Mouse (Mus musculus): ENCODE data around the gene Tsr1. TPM values are rescaled to one million over a fixed set of nuclear protein-coding genes. Genes with fewer than 3 reads are reported as not detected.

The Tsr1 gene
- total RNA-seq, 2 experiments from 2014 or later = 28.6 to 30.4 TPM

DNA sequence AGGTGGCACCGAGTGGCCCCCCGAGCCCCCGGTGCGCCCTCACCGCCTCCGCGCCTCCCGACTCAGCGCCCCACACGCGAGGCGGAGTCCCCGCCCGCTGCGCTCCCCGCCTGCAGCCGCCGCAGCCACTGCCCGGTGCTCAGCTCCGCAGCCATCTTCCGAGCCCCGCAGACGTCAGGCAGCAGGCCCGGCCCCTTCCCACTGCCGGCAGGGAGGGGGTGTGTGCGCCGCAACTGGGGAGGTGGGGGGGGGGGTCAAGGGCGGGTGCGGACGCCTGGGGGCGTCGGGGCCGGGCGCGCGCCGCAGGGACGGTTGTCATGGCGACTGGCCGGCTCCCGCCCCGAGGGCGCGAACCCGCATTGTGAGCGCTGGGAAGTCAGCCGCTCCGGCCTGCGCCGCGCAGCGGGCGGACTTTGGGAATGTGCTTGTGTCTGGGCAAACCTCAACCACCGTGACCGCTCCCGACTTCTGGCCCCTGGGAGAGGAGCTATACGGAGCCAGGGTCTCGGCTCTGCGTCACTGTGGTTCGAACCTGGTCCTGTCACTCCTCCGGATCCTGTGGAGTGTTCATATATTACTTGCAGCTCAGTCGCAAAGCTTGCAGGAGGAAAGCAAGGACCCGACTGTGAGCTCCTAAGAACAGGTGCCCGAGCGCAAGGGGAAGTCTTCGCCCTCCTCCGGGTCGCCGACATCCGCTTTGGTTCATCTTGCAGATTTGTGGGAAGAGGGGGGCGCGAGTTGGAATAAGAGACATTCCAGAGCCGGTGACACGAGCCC lies 782 bp upstream of the Tsr1 start, which contains the start of gene Sgsm2:
Gene Sgsm2, minus strand, starts transcription at position 160 of the 777 bp plus-strand sequence.
- peak; percentile 42 to 64 for DNase-seq (ENCODE audit: low spot score in 2 of 2)

DNA sequence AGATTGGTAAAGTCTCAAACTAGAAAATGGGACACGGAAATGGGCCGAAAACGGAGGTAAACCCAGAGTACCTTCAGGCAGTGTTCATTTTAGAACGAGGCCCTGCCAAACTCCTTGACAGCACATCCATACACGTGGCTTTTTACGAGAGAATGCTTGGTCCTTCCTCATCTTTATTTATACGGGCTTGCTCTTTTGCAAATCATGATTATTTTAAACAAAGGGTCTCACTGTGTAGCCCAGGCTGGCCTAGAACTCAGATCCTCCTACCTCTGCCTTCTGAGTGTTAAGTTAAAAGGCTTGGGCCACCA lies 601 bp downstream of the Tsr1 start:
- DNase-seq (ENCODE audit: low spot score in 2 of 2) = no peak

DNA sequence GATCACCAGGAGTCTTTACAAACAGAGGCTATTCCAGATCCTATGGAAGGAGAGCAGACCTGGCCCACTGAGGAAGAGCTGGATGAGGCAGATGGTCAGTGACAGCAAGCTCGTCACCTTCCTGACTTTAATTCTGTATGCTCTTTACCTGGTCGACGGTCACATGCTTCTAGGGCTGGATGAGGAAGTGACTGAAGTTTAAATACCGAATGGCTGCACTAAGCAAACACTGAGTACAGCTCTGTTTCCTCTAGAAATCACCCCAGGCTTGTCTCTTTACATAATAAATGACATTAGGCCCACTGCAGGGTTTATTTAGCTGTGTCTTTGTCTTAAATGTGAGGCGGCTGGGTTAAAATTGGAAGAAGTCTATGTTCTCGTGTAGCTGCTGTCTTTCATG lies 3.7 kb downstream of the Tsr1 start:
- no peak for DNase-seq (ENCODE audit: low spot score in 2 of 2)

DNA sequence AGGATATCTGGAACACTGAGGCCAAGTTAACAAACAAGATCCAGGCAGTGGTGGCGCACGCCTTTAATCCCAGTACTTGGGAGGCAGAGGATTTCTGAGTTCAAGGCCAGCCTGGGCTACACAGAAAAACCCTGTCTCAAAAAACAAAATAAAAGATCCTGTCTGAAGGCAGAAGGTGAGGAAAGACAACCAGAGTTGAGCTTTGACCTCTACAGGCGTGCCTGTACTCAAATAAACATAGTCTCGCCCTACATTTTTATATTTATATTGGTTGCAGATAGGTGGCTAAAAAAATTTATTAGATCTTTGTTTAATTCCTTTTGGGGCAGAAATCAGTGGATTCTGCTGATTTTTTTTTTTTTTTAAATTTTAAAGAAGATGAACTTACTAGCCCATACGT lies 4.5 kb downstream of the Tsr1 start:
- no peak for DNase-seq (ENCODE audit: low spot score in 2 of 2)

DNA sequence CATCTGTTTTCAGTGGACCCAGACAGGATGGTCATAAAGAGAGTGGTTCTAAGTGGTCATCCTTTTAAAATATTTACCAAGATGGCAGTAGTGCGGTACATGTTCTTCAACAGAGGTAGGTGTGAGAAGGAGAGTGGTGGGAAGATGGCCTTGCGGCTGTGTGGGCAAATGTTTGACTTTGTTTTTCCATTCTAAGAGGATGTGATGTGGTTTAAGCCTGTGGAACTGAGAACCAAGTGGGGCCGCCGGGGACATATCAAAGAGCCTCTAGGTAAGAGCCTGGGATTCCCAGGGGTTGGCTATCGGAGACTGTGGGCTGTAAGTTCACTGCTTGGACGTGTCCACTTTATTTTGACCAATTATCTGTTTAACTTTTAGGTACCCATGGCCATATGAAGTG lies 10.0 kb downstream of the Tsr1 start:
- no peak for DNase-seq (ENCODE audit: low spot score in 2 of 2)

DNA sequence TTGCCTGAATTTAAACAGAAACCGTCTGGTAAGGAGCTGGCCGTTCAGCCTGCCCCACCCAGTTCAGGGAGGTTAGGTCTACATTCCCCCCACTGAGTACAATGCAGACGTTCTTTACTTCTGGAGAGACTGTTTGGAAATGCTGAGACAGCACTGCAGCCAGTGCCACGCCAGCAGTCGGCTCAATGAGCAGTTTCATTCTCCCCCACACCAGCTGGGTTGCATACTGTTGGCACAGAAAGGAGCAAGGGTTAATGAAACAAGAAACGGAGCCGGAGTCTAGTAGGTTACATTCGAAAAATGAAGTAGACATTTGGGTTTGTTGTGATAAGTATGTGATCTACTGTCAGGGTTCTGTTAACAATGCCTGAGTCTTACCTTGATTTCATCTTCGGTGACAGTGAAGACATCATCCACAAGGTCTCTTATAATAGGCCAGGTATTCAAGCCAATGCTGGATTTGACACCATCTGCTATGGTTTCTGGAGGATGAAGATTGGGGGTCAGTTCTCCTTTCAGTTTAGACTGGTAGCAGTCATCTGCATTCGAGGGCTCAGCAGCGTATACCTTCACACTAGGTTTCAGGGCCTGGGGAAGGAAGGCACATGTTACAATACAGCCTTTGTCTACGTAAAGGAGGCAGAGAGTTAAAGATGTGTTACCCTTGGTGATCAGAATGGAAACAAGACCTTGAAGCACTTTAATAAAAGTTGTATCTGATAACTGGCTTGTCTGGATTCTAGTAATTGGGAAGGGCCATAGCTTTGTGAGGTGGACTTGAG lies 10.9 kb downstream of the Tsr1 start:
- no peak for DNase-seq (ENCODE audit: low spot score in 2 of 2)

DNA sequence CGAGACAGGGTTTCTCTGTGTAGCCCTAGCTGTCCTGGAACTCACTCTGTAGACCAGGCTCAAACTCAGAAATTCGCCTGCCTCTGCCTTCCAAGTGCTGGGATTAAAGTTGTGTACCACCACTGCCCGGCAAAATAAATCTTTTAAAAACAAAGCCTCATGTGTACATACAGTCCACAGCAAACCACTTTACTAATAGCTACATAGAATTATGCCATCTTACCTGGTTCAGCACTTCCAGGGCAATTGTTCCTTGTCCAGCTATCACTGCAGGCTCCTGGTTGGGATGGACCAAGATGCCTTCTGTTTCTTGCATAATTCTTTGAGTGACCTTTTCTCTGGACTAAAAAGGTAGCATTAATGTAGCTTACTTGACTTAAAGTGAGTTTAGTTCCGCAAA lies 12.1 kb downstream of the Tsr1 start:
- no peak for DNase-seq (ENCODE audit: low spot score in 2 of 2)

DNA sequence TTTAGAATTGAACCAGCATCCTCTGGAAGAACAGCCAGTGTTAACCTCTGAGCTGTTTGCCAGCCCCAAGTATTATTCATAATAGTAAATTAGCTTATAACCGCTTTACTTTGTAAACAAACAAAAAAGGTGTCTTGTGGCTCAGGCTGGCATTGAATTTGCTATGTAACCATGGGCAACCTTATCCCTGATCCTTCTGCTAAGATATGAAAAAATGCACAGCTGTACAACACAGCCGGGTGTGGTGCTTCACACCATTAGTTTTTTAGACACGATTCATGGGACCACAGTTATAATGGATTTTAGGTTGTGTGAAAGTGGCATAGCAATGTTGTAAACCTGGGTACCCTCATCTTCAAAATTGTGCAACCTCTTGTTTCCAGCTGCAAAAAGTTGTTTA lies 14.6 kb downstream of the Tsr1 start:
- no peak for DNase-seq (ENCODE audit: low spot score in 2 of 2)

DNA sequence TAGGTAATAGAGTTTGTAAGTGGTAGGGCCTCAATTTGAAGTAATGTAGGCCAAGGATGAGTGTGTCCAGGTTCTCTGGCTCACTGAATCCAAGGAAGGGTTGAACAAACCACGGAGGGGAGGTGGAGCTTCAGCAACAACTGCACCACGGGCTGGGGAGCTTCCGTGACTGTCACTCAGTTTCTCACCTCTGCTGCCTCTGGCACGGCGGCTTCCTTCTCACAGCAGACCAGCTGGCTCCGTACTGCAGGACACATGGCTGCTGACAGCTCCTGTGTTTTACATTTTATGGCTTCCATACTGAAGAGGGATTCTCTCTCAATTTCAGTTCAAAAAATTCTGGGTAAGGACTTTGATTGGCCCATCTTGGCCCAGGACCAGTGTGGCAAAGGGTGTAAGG lies 21.4 kb downstream of the Tsr1 start:
- DNase-seq (ENCODE audit: low spot score in 2 of 2) = no peak

DNA sequence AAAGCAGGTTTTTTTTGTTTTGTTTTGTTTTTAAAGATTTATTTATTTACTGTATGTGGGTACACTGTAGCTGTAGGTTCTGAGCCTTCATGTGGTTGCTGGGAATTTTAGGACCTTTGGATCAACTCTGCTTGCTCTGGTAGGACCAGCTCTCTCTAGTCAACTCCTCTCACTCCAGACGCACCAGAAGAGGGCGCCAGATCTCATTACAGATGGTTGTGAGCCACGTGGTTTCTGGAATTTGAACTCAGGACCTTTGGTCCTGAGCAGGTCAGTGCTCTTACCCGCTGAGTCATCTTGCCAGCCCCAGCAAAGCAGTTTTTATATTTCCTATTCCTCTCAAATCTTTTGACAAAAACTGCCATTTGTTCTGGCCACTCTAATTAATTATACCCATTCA lies 26.3 kb downstream of the Tsr1 start:
- DNase-seq (ENCODE audit: low spot score in 2 of 2) = peak in 1 of 2 experiments; percentile 14

DNA sequence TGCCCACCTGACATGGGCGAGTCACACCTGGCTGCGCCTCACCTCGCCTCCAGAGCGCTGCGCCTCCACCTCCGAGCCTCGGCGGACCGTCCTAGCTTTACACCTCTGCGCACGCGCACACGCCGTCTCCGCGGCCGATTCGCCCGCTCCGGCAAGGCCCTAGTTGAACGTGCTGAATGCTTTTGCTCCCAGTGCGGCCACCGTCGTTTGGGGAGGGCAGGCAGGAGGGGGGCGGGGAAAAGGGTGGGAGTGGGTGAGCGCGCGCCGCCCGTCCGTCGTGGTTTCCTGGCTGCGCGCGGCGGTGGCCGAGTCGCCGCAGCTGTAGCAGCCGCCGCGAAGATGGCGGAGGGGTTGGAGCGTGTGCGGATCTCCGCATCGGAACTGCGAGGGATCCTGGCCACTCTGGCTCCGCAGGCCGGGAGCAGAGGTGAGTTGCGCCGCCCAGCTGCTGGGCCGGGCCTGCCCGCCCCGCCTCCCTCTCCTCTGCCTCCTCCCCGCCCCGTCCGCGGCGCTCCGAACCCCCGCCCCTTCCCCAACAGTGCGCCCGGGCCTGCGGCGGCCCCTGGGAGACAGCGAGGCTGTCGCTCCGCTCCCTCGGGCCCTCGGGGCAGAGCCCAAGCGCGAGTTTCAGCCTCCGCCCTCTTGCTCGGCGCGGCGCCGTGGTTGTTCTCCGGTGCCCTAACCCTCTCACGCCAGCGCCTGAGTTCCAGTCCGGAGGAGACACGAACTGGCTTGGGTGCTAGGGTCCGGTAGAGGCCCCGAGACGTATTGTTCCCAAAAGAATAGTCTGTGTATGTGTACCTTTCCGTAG lies 27.9 kb downstream of the Tsr1 start, which contains the start of the genes Smg6 and Srr:
Gene Smg6, plus strand, starts transcription at position 247 of the 811 bp plus-strand sequence.
Gene Srr, minus strand, starts transcription at position 372 of the 811 bp plus-strand sequence.
- DNase-seq (ENCODE audit: low spot score in 2 of 2) = peak; percentile 93 to 95

DNA sequence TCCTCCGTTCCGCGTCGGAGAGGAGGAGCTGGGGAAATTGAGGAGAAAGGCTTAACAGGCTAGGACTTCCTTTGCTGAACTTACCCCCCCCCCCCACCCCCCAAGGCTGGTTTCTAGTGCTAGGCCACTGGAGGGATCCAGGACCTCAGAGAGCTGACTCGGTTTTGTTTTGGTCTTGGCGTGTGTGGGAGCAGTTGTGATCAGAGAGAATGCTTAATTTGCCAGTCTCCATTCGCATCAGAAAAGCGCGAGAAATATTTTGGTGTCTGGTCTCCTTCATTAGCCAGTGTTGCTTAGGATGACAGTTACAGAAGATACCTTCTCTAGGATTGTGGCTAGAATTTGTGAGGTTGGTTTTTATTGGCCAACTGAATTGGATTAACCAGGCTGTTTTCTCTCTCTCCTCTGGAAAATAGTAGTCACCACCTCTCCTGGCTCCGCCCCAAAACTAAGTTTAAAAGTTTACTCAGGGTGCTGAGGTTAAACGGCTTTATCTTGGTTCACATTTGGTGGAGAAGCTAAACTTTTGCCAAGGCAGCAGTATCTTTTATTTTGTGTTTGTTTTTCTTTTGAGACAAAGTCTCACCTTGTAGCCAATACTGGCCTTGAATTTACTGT lies 28.6 kb downstream of the Tsr1 start:
- peak in 1 of 2 experiments; percentile 11 for DNase-seq (ENCODE audit: low spot score in 2 of 2)

DNA sequence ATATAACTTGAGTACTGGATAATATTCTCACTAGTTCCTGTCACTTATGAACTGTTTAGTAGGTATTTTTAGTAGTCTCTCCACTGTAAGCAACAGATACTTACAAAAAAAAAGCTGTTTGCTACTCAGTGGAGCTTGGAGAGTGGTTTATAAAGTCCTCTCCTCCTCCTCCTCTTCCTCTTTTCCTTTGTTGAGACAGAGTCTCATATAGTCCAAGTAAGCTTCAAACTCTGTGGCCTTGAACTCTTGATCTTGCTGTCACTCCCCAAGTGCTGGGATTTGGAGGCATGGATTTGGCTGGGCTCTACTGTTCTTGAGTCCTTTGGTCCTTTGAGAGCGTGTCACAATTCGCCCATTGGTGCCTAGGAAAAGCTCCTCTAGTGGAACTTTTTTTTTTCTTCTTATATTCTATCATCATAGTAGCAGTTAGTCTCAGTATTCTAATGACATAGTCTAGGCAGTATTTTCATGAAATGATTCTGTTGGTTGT lies 29.4 kb downstream of the Tsr1 start:
- DNase-seq (ENCODE audit: low spot score in 2 of 2) = no peak

DNA sequence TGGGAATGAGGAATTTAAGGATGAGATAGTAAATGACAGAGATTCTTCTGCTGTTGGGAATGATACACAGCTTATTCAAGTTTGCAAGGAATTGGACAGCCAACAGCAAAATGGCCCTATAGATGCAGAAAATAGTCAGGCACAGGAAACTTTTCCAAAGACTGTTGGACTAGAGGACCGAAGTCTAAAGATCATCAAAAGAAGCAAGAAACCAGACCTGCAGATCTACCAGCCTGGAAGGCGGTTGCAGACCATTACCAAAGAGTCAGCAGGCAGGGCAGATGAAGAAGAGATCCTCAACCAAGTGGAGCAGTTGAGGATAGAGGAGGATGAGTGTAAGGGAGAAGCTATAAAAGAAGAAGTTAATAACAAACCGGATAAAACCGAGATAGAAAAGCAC lies 31.2 kb downstream of the Tsr1 start:
- no peak for DNase-seq (ENCODE audit: low spot score in 2 of 2)

DNA sequence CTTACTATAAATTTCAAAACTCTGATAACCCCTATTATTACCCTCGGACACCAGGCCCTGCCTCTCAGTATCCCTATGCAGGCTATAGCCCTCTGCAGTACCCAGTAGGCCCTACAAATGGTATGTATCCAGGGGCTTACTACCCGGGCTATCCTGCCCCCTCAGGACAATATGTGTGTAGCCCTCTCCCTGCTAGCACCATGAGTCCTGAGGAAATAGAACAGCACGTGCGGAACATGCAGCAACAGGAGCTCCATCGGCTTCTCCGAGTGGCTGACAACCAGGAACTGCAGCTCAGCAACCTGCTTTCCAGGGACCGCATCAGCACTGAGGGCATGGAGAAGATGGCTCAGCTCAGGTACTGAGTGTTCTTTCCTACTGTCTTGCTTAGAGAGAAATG lies 32.5 kb downstream of the Tsr1 start:
- no peak for DNase-seq (ENCODE audit: low spot score in 2 of 2)

DNA sequence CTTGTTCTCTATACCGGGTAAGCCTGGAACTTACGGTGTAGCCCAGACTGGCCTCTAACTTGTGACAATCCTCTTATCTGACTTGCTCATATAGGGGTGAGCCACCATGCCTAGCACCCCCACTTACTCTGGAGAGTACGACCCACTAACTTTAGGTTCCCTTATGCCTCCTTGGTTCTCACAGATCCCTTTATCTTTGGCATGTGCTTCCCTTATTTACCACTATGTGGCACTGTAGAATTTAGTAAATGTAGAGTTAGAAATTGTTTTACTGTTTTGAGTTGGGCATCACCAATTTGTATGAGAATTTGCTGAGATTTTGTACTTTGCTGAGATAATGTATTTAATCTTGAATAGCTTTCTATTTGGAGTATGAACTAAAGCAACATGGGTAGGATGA lies 48.5 kb downstream of the Tsr1 start:
- no peak for DNase-seq (ENCODE audit: low spot score in 2 of 2)

DNA sequence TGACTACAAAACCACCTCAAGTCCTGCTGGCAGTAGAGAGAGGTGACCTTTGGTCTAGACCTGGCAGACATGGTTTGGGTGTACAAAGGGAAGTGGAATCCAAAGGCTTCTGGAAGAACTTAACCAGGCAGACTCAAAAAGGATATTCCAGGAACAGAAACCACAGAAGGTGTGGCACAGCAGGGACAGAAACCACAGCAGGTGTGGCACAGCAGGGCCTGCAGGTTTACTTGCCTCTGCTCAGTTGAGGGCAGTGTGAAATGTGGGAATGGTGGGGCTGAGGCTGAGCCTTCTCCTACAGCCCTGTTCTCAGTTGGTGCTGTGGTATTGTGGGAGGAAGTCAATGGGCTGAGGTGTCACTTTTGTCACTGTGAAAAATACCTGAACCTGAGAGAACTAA lies 57.0 kb downstream of the Tsr1 start:
- no peak for DNase-seq (ENCODE audit: low spot score in 2 of 2)

DNA sequence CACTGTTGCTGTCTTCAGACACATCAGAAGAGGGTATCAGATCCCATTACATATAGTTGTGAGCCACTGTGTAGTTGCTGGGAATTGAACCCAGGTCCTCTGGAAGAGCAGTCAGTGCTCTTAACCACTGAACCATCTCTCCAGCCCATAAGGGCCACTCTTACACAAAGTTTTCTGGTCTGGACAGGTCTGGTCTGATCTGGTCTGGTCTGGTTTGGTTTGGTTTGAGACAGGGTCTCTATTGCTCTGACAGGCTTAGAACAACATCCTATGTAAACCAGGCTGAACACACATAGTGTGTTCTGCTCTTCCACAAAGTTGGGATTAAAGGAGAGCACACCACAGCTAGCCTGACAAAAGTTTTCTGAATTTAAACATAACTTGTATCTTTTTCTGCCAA lies 58.1 kb downstream of the Tsr1 start:
- DNase-seq (ENCODE audit: low spot score in 2 of 2) = no peak

DNA sequence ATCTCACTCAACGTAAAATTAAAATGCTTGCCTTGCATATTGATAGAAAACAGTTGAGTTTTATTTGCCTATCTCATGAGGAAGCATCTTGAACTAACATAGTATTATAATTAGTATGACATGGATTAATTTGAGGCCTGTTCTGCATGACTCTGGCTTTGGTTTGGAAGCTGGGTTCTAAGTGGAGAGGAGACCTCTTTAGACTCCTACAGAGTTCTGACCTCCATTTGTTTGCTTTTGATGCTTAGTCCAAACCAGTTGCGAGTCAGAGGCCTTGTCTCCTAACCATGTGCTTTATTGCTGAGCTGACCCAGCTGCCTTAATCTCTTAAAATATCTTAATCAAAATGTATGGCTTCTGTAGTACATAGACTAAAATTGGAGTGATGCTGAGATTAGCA lies 59.7 kb downstream of the Tsr1 start:
- DNase-seq (ENCODE audit: low spot score in 2 of 2) = no peak

Measured in gastrocnemius, postnatal 4 days (tissue).